Mouse (Mus musculus) heart, embryonic 12.5 days (tissue): Measurements from ENCODE around the gene Nup93. TPM values are rescaled to one million over a fixed set of nuclear protein-coding genes. Genes with fewer than 3 reads are reported as not detected.

Experiments used
- ATAC-seq: fragments of 200-750 bp; cut with Nextera tagmentation; 2 replicates; pipeline ENCODE4 v1.8.0; 2017; ENCODE audit warnings: moderate TSS enrichment, moderate library complexity; ENCODE audit not compliant: insufficient number of reproducible peaks, low FRiP score
- H3K27ac ChIP-seq: fragments of 300-500 bp; sonication (generic); 2 replicates; pipeline ENCODE4 v1.5.1; 2016; ENCODE audit warnings: mild to moderate bottlenecking, moderate library complexity; ENCODE audit not compliant: poor library complexity, severe bottlenecking
- H3K27me3 ChIP-seq: fragments of 300-500 bp; sonication (generic); replicated peaks from 2 replicates; pipeline ENCODE4 v1.6.1; 2016; ENCODE audit warnings: mild to moderate bottlenecking, moderate library complexity
- H3K36me3 ChIP-seq: fragments of 300-500 bp; sonication (generic); 2 replicates; pipeline ENCODE4 v1.6.1; 2016; ENCODE audit warnings: mild to moderate bottlenecking, moderate library complexity
- H3K4me1 ChIP-seq: fragments of 300-500 bp; sonication (generic); replicated peaks from 2 replicates; pipeline ENCODE4 v1.6.1; 2016; ENCODE audit warnings: mild to moderate bottlenecking
- H3K4me2 ChIP-seq: fragments of 300-500 bp; sonication (generic); 2 replicates; pipeline ENCODE4 v1.6.1; 2016; ENCODE audit warnings: mild to moderate bottlenecking, moderate library complexity
- H3K4me3 ChIP-seq: fragments of 300-500 bp; sonication (generic); 2 replicates; pipeline ENCODE4 v1.5.1; 2016; ENCODE audit warnings: mild to moderate bottlenecking
- H3K9ac ChIP-seq: fragments of 300-500 bp; sonication (generic); 2 replicates; pipeline ENCODE4 v1.6.1; 2016; ENCODE audit warnings: mild to moderate bottlenecking, moderate library complexity
- H3K9me3 ChIP-seq: fragments of 300-500 bp; sonication (generic); replicated peaks from 2 replicates; pipeline ENCODE4 v1.6.1; 2016; ENCODE audit warnings: mild to moderate bottlenecking, moderate library complexity
- WGBS: fragments of 180-500 bp; shearing (Covaris S2); methylation state at CpG from one replicate; pipeline ENCODE4 v1.1.7; 2016; 5-methylcytosine and 5-hydroxymethylcytosine counted together
- polyA plus RNA-seq: library from polyadenylated mRNA; unstranded; fragments of >200 nt; fragmentation: Nextera tagmentation; extraction: Ambion mirVana; gene quantifications from 2 replicates; pipeline ENCODE4 v1.2.1, GENCODE M21; 2016

Nup93 gene
- polyA plus RNA-seq, 1 experiment from 2014 or later: 71.6 TPM

- Histone ChIP-seq H3K27ac (no peak overlapping the region), H3K36me3 (no peaks in the 10 kb centered on the region), H3K27me3 (no peaks in the 10 kb centered on the region), H3K9me3 (no peaks in the 10 kb centered on the region), H3K9ac (no peak overlapping the region), H3K4me1 (peaks cover 14% of the 10 kb centered on the region), H3K4me3 (no peak overlapping the region), H3K4me2 (no peak overlapping the region)
- ATAC-seq: no peak
- 64% methylated on average over 3 of the region's 3 CpGs for WGBS
Measured at GRCm38 (mm10) chr8:94210225-94210624, 4.1 kb upstream of the Nup93 start.

GRCm38 (mm10) chr8:94213819-94214218 lies 545 bp upstream of the Nup93 start:
- Histone ChIP-seq H3K36me3 (no peaks in the 10 kb centered on the region), H3K9ac (no peak overlapping the region), H3K4me2 (peak overlapping the region; percentile 75), H3K4me1 (peaks cover 21% of the 10 kb centered on the region), H3K9me3 (no peaks in the 10 kb centered on the region), H3K27me3 (no peaks in the 10 kb centered on the region), H3K27ac (peak overlapping the region; percentile 55), H3K4me3 (peak overlapping the region; percentile 87; the same call in 1 of the 2 replicates)
- ATAC-seq: no peak
- WGBS: 66% methylated on average over 6 of the region's 6 CpGs

- Histone ChIP-seq H3K9me3 (no peaks in the 10 kb centered on the region), H3K27ac (no peak overlapping the region), H3K4me1 (0 out of 2 replicates have a peak, but pooled peaks cover 2% of the 10 kb centered on the region), H3K36me3 (peaks cover 11% of the 10 kb centered on the region), H3K27me3 (no peaks in the 10 kb centered on the region), H3K9ac (no peak overlapping the region), H3K4me3 (no peak overlapping the region), H3K4me2 (no peak overlapping the region)
- no peak for ATAC-seq
- WGBS: 78% methylated on average over 7 of the region's 7 CpGs
Measured at GRCm38 (mm10) chr8:94227381-94227939, 13.1 kb downstream of the Nup93 start.

- peak; percentile 57; the same call in 1 of the 2 replicates for ATAC-seq
- Histone ChIP-seq H3K9ac (no peak overlapping the region), H3K36me3 (peaks cover 5% of the 10 kb centered on the region), H3K4me1 (peaks cover 12% of the 10 kb centered on the region), H3K4me2 (no peak overlapping the region), H3K4me3 (no peak overlapping the region), H3K27ac (no peak overlapping the region), H3K9me3 (no peaks in the 10 kb centered on the region), H3K27me3 (no peaks in the 10 kb centered on the region)
- 27% methylated on average over 4 of the region's 4 CpGs for WGBS
Measured at GRCm38 (mm10) chr8:94240240-94240751, 25.9 kb downstream of the Nup93 start.

GRCm38 (mm10) chr8:94249836-94250435 lies 35.6 kb downstream of the Nup93 start:
- Histone ChIP-seq H3K4me1 (peaks cover 7% of the 10 kb centered on the region), H3K4me3 (no peak overlapping the region), H3K9me3 (no peaks in the 10 kb centered on the region), H3K27ac (no peak overlapping the region), H3K27me3 (no peaks in the 10 kb centered on the region), H3K36me3 (0 out of 2 replicates have a peak, but pooled peaks cover 4% of the 10 kb centered on the region), H3K4me2 (no peak overlapping the region), H3K9ac (no peak overlapping the region)
- WGBS: 79% methylated on average over 2 of the region's 2 CpGs
- no peak for ATAC-seq

GRCm38 (mm10) chr8:94258881-94259280 lies 44.5 kb downstream of the Nup93 start:
- Histone ChIP-seq H3K9ac (no peak overlapping the region), H3K36me3 (no peaks in the 10 kb centered on the region), H3K9me3 (no peaks in the 10 kb centered on the region), H3K4me1 (peaks cover 4% of the 10 kb centered on the region; the same call in 1 of the 2 replicates), H3K4me2 (no peak overlapping the region), H3K4me3 (no peak overlapping the region), H3K27ac (no peak overlapping the region), H3K27me3 (no peaks in the 10 kb centered on the region)
- no peak for ATAC-seq
- WGBS: 88% methylated on average over 6 of the region's 6 CpGs

- H3K36me3 ChIP-seq: no peaks in the 10 kb centered on the region
- H3K27me3 ChIP-seq: no peaks in the 10 kb centered on the region
- H3K9ac ChIP-seq: no peak overlapping the region
- H3K4me1 ChIP-seq: peaks cover 18% of the 10 kb centered on the region
- ATAC-seq: no peak
- no peaks in the 10 kb centered on the region for H3K9me3 ChIP-seq
- 76% methylated on average over 3 of the region's 3 CpGs for WGBS
- no peak overlapping the region for H3K4me2 ChIP-seq
- H3K4me3 ChIP-seq: no peak overlapping the region
- no peak overlapping the region for H3K27ac ChIP-seq
Measured at GRCm38 (mm10) chr8:94262626-94263297, 48.4 kb downstream of the Nup93 start.

GRCm38 (mm10) chr8:94266344-94267191 lies 52.2 kb downstream of the Nup93 start:
- H3K9ac ChIP-seq: peak overlapping the region; percentile 54; the same call in 1 of the 2 replicates
- H3K9me3 ChIP-seq: no peaks in the 10 kb centered on the region
- 48% methylated on average over 10 of the region's 10 CpGs for WGBS
- peak overlapping the region; percentile 72 for H3K27ac ChIP-seq
- no peaks in the 10 kb centered on the region for H3K27me3 ChIP-seq
- peaks cover 46% of the 10 kb centered on the region for H3K4me1 ChIP-seq
- ATAC-seq: no peak
- no peak overlapping the region for H3K4me3 ChIP-seq
- no peaks in the 10 kb centered on the region for H3K36me3 ChIP-seq
- H3K4me2 ChIP-seq: peak overlapping the region; percentile 56

GRCm38 (mm10) chr8:94268359-94268890 lies 54.1 kb downstream of the Nup93 start:
- Histone ChIP-seq H3K27me3 (no peaks in the 10 kb centered on the region), H3K9ac (no peak overlapping the region), H3K4me3 (no peak overlapping the region), H3K4me1 (peaks cover 48% of the 10 kb centered on the region), H3K9me3 (no peaks in the 10 kb centered on the region), H3K4me2 (no peak overlapping the region), H3K36me3 (no peaks in the 10 kb centered on the region), H3K27ac (no peak overlapping the region)
- 62% methylated on average over 3 of the region's 3 CpGs for WGBS
- ATAC-seq: no peak

GRCm38 (mm10) chr8:94270309-94270708 lies 55.9 kb downstream of the Nup93 start:
- no peak overlapping the region; the same call in none of the 2 replicates for H3K9ac ChIP-seq
- no peak overlapping the region for H3K4me3 ChIP-seq
- 69% methylated on average over 7 of the region's 7 CpGs for WGBS
- no peak for ATAC-seq
- H3K27ac ChIP-seq: peak overlapping the region; percentile 47; the same call in 1 of the 2 replicates
- peak overlapping the region; percentile 59 for H3K4me2 ChIP-seq
- H3K36me3 ChIP-seq: no peaks in the 10 kb centered on the region
- H3K4me1 ChIP-seq: peaks cover 43% of the 10 kb centered on the region
- no peaks in the 10 kb centered on the region for H3K9me3 ChIP-seq
- H3K27me3 ChIP-seq: no peaks in the 10 kb centered on the region
